Mouse (Mus musculus): ENCODE results near the gene Kras.

DNA sequence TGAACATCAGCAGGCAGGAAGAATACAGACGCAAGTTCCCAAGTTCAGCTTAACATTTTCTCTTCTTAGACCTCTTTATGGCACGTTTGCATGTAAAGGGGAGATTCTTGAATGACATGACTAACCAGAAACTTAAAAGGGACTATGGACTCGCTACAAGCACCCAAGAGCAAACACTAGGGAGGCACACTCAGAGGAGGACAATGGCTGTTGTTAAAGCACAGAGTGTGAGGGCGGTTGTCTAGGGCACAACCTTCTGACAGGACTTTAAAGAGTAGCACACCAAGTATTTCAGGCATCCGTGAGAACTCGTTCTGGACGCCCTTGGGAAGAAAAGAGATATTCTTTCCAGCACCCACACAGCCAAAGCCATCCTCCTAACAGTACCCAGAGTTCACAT is 47.6 kb upstream of the Kras start:
- no peak for TF ChIP-seq CTCF (IDR thresholded peaks at IDR 0.05; ENCODE audit: low read depth)
- no peak for TF ChIP-seq EP300 (IDR thresholded peaks at IDR 0.05; ENCODE audit: low read depth)

Measured in heart, postnatal 0 days (tissue).